Mouse (Mus musculus) megakaryocyte progenitor cell, adult 5-6 weeks (primary cell): ENCODE data around the gene Grb7. TPM values are rescaled to one million over a fixed set of nuclear protein-coding genes. Genes with fewer than 3 reads are reported as not detected.

Experiments
- ATAC-seq: replicated peaks from 2 replicates; pipeline ENCODE4 v1.8.0; 2016; ENCODE audit warnings: mild to moderate bottlenecking, moderate TSS enrichment, inconsistent platforms; ENCODE audit not compliant: poor library complexity
- total RNA-seq, 2 experiments: library from RNA; stranded (forward) in 1 of 2; stranded (reverse) in 1 of 2; fragments of 157-497, 149-512 nt in 1 of 2; fragments of 200-1000 nt in 1 of 2; gene quantifications; 2 replicates each; pipeline versions ENCODE4 v1.2.3 to v1.2.4; 2015 to 2017

The Grb7 gene
- total RNA-seq, 2 experiments from 2014 or later = not detected

- no peak for ATAC-seq
Measured at GRCm38 (mm10) chr11:98495176-98495719, 49.1 kb downstream of the Grb7 start.

GRCm38 (mm10) chr11:98497388-98498288 lies 51.4 kb downstream of the Grb7 start:
- no peak for ATAC-seq

- ATAC-seq = no peak
Measured at GRCm38 (mm10) chr11:98504926-98505325, 58.7 kb downstream of the Grb7 start.

Other genes starting within 250 kb of the Grb7 start
- gene Cdk12, start 243.3 kb upstream of the Grb7 start, total RNA-seq (2015) = 49.4 and 51.0 TPM in 2 replicates
- 49.6 and 58.0 TPM in 2 replicates for gene Cdk12, start 243.3 kb upstream of the Grb7 start, total RNA-seq (2017)
- not detected in 2 replicates for gene Neurod2, start 116.7 kb upstream of the Grb7 start, total RNA-seq (2015)
- not detected in 2 replicates for gene Neurod2, start 116.7 kb upstream of the Grb7 start, total RNA-seq (2017)
- gene Ppp1r1b, start 98.0 kb upstream of the Grb7 start, total RNA-seq (2015) = not detected in 2 replicates
- gene Ppp1r1b, start 98.0 kb upstream of the Grb7 start, total RNA-seq (2017) = not detected in 2 replicates
- 11.1 and 12.0 TPM in 2 replicates for gene Stard3, start 88.0 kb upstream of the Grb7 start, total RNA-seq (2015)
- gene Stard3, start 88.0 kb upstream of the Grb7 start, total RNA-seq (2017) = 17.8 and 23.1 TPM in 2 replicates
- not detected in 2 replicates for gene Tcap, start 62.6 kb upstream of the Grb7 start, total RNA-seq (2015)
- gene Tcap, start 62.6 kb upstream of the Grb7 start, total RNA-seq (2017) = not detected in 2 replicates
- gene Pnmt, start 59.9 kb upstream of the Grb7 start, total RNA-seq (2015) = not detected in 2 replicates
- not detected in 2 replicates for gene Pnmt, start 59.9 kb upstream of the Grb7 start, total RNA-seq (2017)
- gene Pgap3, start 45.9 kb upstream of the Grb7 start, total RNA-seq (2015) = 3.2 and 3.5 TPM in 2 replicates
- gene Pgap3, start 45.9 kb upstream of the Grb7 start, total RNA-seq (2017) = 1.2 and 2.3 TPM in 2 replicates
- not detected in 2 replicates for gene Erbb2, start 33.9 kb upstream of the Grb7 start, total RNA-seq (2015)
- gene Erbb2, start 33.9 kb upstream of the Grb7 start, total RNA-seq (2017) = not detected in 2 replicates
- gene Mien1, start 7.4 kb upstream of the Grb7 start, total RNA-seq (2015) = 42.0 and 43.2 TPM in 2 replicates
- gene Mien1, start 7.4 kb upstream of the Grb7 start, total RNA-seq (2017) = 24.8 and 31.5 TPM in 2 replicates
- gene Ikzf3, start 99.6 kb downstream of the Grb7 start, total RNA-seq (2015) = 1.2 TPM in 2 replicates
- gene Ikzf3, start 99.6 kb downstream of the Grb7 start, total RNA-seq (2017) = 0.17 and 0.44 TPM in 2 replicates
- gene Zpbp2, start 104.7 kb downstream of the Grb7 start, total RNA-seq (2015) = 0.17 TPM in 1 of 2 replicates, not detected in the other
- gene Zpbp2, start 104.7 kb downstream of the Grb7 start, total RNA-seq (2017) = 0.10 TPM in 1 of 2 replicates, not detected in the other
- gene Ormdl3, start 141.0 kb downstream of the Grb7 start, total RNA-seq (2015) = 5.5 and 7.7 TPM in 2 replicates
- 7.2 and 10.6 TPM in 2 replicates for gene Ormdl3, start 141.0 kb downstream of the Grb7 start, total RNA-seq (2017)
- not detected in 2 replicates for gene Lrrc3c, start 151.9 kb downstream of the Grb7 start, total RNA-seq (2015)
- gene Lrrc3c, start 151.9 kb downstream of the Grb7 start, total RNA-seq (2017) = not detected in 2 replicates
- 9.7 and 12.5 TPM in 2 replicates for gene Gm12355, start 179.3 kb downstream of the Grb7 start, total RNA-seq (2015)
- gene Gm12355, start 179.3 kb downstream of the Grb7 start, total RNA-seq (2017) = 3.2 and 5.2 TPM in 2 replicates
- gene Gsdma3, start 180.0 kb downstream of the Grb7 start, total RNA-seq (2015) = not detected in 2 replicates
- not detected in 2 replicates for gene Gsdma3, start 180.0 kb downstream of the Grb7 start, total RNA-seq (2017)
- not detected in 2 replicates for gene Gsdma2, start 200.4 kb downstream of the Grb7 start, total RNA-seq (2015)
- not detected in 2 replicates for gene Gsdma2, start 200.4 kb downstream of the Grb7 start, total RNA-seq (2017)
- gene Gsdma, start 218.0 kb downstream of the Grb7 start, total RNA-seq (2015) = not detected in 2 replicates
- gene Gsdma, start 218.0 kb downstream of the Grb7 start, total RNA-seq (2017) = not detected in 2 replicates
- 38.0 and 38.6 TPM in 2 replicates for gene Psmd3, start 236.2 kb downstream of the Grb7 start, total RNA-seq (2015)
- gene Psmd3, start 236.2 kb downstream of the Grb7 start, total RNA-seq (2017) = 70.9 and 71.9 TPM in 2 replicates